Mouse (Mus musculus) T-cell, adult 2 months (primary cell): ENCODE data around the gene Smpdl3a.

Experiments used
- DNase-seq: peaks from one replicate; pipeline ENCODE4 v3.0.0; 2022; ENCODE audit warnings: low spot score

Gene Smpdl3a

GRCm38 (mm10) chr10:57794018-57794417, at the start of gene Smpdl3a:
Gene Smpdl3a (plus strand): TSS chr10:57794335.
- DNase-seq: no peak

GRCm38 (mm10) chr10:57745452-57745851, 48.7 kb upstream of the Smpdl3a start:
- no peak for DNase-seq

- DNase-seq: no peak
These were observed 47.0 kb upstream of the Smpdl3a start for GRCm38 (mm10) chr10:57747127-57747526.

GRCm38 (mm10) chr10:57753343-57753742, 40.8 kb upstream of the Smpdl3a start:
- peak; percentile 76 for DNase-seq

- DNase-seq: no peak
These were observed 38.9 kb upstream of the Smpdl3a start for GRCm38 (mm10) chr10:57755201-57755736.

- no peak for DNase-seq
These were observed 35.1 kb upstream of the Smpdl3a start for GRCm38 (mm10) chr10:57758999-57759398.

- DNase-seq: no peak
These were observed 33.4 kb upstream of the Smpdl3a start for GRCm38 (mm10) chr10:57760694-57761093.

- no peak for DNase-seq
These were observed 31.1 kb upstream of the Smpdl3a start for GRCm38 (mm10) chr10:57763044-57763443.

- no peak for DNase-seq
These were observed 10.6 kb upstream of the Smpdl3a start for GRCm38 (mm10) chr10:57783289-57784130.

GRCm38 (mm10) chr10:57784131-57784875, 9.8 kb upstream of the Smpdl3a start:
- DNase-seq: no peak

- no peak for DNase-seq
These were observed 9.3 kb upstream of the Smpdl3a start, which contains the start of gene Fabp7 for GRCm38 (mm10) chr10:57784876-57785150. Gene Fabp7 (plus strand): TSS chr10:57784881.

GRCm38 (mm10) chr10:57785552-57785951, 8.6 kb upstream of the Smpdl3a start:
- DNase-seq: no peak

GRCm38 (mm10) chr10:57792957-57793356, 1.2 kb upstream of the Smpdl3a start:
- no peak for DNase-seq

- peak; percentile 54 for DNase-seq
These were observed 641 bp downstream of the Smpdl3a start for GRCm38 (mm10) chr10:57794491-57795461.

- peak; percentile 15 for DNase-seq
These were observed 1.4 kb downstream of the Smpdl3a start for GRCm38 (mm10) chr10:57795542-57795941.

- peak; percentile 51 for DNase-seq
These were observed 1.9 kb downstream of the Smpdl3a start for GRCm38 (mm10) chr10:57796057-57796456.

GRCm38 (mm10) chr10:57799486-57799885, 5.4 kb downstream of the Smpdl3a start:
- DNase-seq: peak; percentile 37

- no peak for DNase-seq
These were observed 13.6 kb downstream of the Smpdl3a start for GRCm38 (mm10) chr10:57807754-57808153.

- no peak for DNase-seq
These were observed 18.2 kb downstream of the Smpdl3a start for GRCm38 (mm10) chr10:57812161-57812856.

- no peak for DNase-seq
These were observed 20.2 kb downstream of the Smpdl3a start for GRCm38 (mm10) chr10:57814295-57814694.

- DNase-seq: no peak
These were observed 21.7 kb downstream of the Smpdl3a start for GRCm38 (mm10) chr10:57815869-57816268.
